Mouse (Mus musculus) heart, embryonic 15.5 days (tissue): Measurements from ENCODE around the gene Spata21. TPM values are rescaled to one million over a fixed set of nuclear protein-coding genes. Genes with fewer than 3 reads are reported as not detected.
"Not testable (repeated sequence)": the region's sequence is repeated elsewhere in the genome, so short reads cannot be mapped to it uniquely, and the experiment has no call there.

Experiments used
- ATAC-seq: fragments of 200-750 bp; cut with Nextera tagmentation; replicated peaks from 2 replicates; pipeline ENCODE4 v1.8.0; 2017; ENCODE audit warnings: low read depth, moderate TSS enrichment; ENCODE audit not compliant: insufficient number of reproducible peaks, insufficient read depth, low FRiP score
- H3K27ac ChIP-seq: fragments of 300-500 bp; sonication (generic); 2 replicates; pipeline ENCODE4 v1.5.1; 2015; ENCODE audit warnings: mild to moderate bottlenecking, inconsistent platforms
- H3K27me3 ChIP-seq: fragments of 300-500 bp; sonication (generic); 2 replicates; pipeline ENCODE4 v1.6.1; 2015; ENCODE audit warnings: inconsistent platforms
- H3K36me3 ChIP-seq: fragments of 300-500 bp; sonication (generic); 2 replicates; pipeline ENCODE4 v1.6.1; 2015; ENCODE audit warnings: mild to moderate bottlenecking, inconsistent platforms
- H3K4me1 ChIP-seq: fragments of 300-500 bp; sonication (generic); replicated peaks from 2 replicates; pipeline ENCODE4 v1.6.1; 2015; ENCODE audit warnings: inconsistent platforms
- H3K4me2 ChIP-seq: fragments of 300-500 bp; sonication (generic); 2 replicates; pipeline ENCODE4 v1.6.1; 2015; ENCODE audit warnings: inconsistent platforms, mild to moderate bottlenecking, moderate library complexity
- H3K4me3 ChIP-seq: fragments of 300-500 bp; sonication (generic); 2 replicates; pipeline ENCODE4 v1.5.1; 2015; ENCODE audit warnings: mild to moderate bottlenecking, inconsistent platforms
- H3K9ac ChIP-seq: fragments of 300-500 bp; sonication (generic); 2 replicates; pipeline ENCODE4 v1.6.1; 2015; ENCODE audit warnings: mild to moderate bottlenecking, inconsistent platforms
- H3K9me3 ChIP-seq: fragments of 300-500 bp; sonication (generic); replicated peaks from 2 replicates; pipeline ENCODE4 v1.6.1; 2016; ENCODE audit warnings: inconsistent platforms
- WGBS: fragments of 180-500 bp; shearing (Covaris S2); methylation state at CpG from one replicate; pipeline ENCODE4 v1.1.7; 2015; ENCODE audit warnings: mixed read lengths; 5-methylcytosine and 5-hydroxymethylcytosine counted together
- polyA plus RNA-seq: library from polyadenylated mRNA; unstranded; fragments of >200 nt; fragmentation: Nextera tagmentation; extraction: Ambion mirVana; gene quantifications from 2 replicates; pipeline ENCODE4 v1.2.1, GENCODE M21; 2015

The Spata21 gene
- polyA plus RNA-seq, 1 experiment from 2014 or later = 0.26 TPM

- H3K36me3 ChIP-seq = no peaks in the 10 kb centered on the region
- no peaks in the 10 kb centered on the region for H3K27me3 ChIP-seq
- ATAC-seq = 0 out of 2 replicates have a peak, but pooled peaks have one; percentile 7
- H3K4me2 ChIP-seq = peak overlapping the region; percentile 19; the same call in 1 of the 2 replicates
- H3K4me1 ChIP-seq = peaks cover 60% of the 10 kb centered on the region
- H3K9me3 ChIP-seq = no peaks in the 10 kb centered on the region
- no peak overlapping the region for H3K4me3 ChIP-seq
- H3K9ac ChIP-seq = no peak overlapping the region
- H3K27ac ChIP-seq = peak overlapping the region; percentile 78
- 40% methylated on average over 5 of the region's 5 CpGs for WGBS
These were observed 43.5 kb downstream of the Spata21 start for GRCm38 (mm10) chr4:141131531-141132061.

GRCm38 (mm10) chr4:141132191-141132590 lies 44.1 kb downstream of the Spata21 start:
- Histone ChIP-seq H3K9ac (0 out of 2 replicates have a peak overlapping the region, but pooled peaks have one; percentile 0), H3K4me1 (peaks cover 66% of the 10 kb centered on the region), H3K36me3 (no peaks in the 10 kb centered on the region)

DNA sequence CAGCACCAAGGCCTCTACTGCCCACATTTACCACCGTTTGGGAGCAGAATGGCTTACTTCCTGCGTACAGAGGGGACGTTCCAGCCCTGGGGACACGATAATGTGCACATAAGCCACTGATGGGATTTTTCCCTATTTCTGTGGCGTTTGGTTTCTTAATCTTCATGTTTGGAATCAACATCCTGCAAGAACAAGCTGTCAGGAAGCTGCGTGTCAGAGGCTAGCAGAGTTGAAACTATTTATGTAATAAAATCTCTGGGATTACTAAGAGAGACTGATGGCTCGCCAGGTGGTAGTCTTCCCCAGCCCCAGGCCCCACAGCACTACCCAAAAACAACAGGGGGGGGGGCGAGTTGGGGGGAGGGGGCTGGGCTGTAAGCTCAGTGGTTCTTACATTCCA lies 45.1 kb downstream of the Spata21 start:
- 52% methylated on average over 8 of the region's 8 CpGs for WGBS
- H3K9ac ChIP-seq = no peak overlapping the region
- H3K27me3 ChIP-seq = no peaks in the 10 kb centered on the region

More at GRCm38 (mm10) chr4:141132191-141132590, 44.1 kb downstream of the Spata21 start:
- H3K9me3 ChIP-seq = no peaks in the 10 kb centered on the region
- H3K4me2 ChIP-seq = 0 out of 2 replicates have a peak overlapping the region, but pooled peaks have one; percentile 19
- 48% methylated on average over 8 of the region's 8 CpGs for WGBS
- H3K4me3 ChIP-seq = no peak overlapping the region
- H3K27ac ChIP-seq = peak overlapping the region; percentile 78
- H3K27me3 ChIP-seq = no peaks in the 10 kb centered on the region
- ATAC-seq = no peak

GRCm38 (mm10) chr4:141134031-141134441 lies 45.9 kb downstream of the Spata21 start:
- 51% methylated on average over 8 of the region's 8 CpGs for WGBS
- Histone ChIP-seq H3K9ac (no peak overlapping the region), H3K4me2 (no peak overlapping the region), H3K9me3 (no peaks in the 10 kb centered on the region), H3K36me3 (no peaks in the 10 kb centered on the region), H3K27ac (peak overlapping the region; percentile 54), H3K4me3 (no peak overlapping the region), H3K4me1 (peaks cover 79% of the 10 kb centered on the region), H3K27me3 (no peaks in the 10 kb centered on the region)
- ATAC-seq = no peak

More for the DNA sequence above, 45.1 kb downstream of the Spata21 start:
- Histone ChIP-seq H3K4me2 (no peak overlapping the region), H3K9me3 (no peaks in the 10 kb centered on the region), H3K27ac (peak overlapping the region; percentile 42; the same call in 1 of the 2 replicates), H3K4me1 (peaks cover 75% of the 10 kb centered on the region), H3K4me3 (no peak overlapping the region), H3K36me3 (no peaks in the 10 kb centered on the region)
- no peak for ATAC-seq

DNA sequence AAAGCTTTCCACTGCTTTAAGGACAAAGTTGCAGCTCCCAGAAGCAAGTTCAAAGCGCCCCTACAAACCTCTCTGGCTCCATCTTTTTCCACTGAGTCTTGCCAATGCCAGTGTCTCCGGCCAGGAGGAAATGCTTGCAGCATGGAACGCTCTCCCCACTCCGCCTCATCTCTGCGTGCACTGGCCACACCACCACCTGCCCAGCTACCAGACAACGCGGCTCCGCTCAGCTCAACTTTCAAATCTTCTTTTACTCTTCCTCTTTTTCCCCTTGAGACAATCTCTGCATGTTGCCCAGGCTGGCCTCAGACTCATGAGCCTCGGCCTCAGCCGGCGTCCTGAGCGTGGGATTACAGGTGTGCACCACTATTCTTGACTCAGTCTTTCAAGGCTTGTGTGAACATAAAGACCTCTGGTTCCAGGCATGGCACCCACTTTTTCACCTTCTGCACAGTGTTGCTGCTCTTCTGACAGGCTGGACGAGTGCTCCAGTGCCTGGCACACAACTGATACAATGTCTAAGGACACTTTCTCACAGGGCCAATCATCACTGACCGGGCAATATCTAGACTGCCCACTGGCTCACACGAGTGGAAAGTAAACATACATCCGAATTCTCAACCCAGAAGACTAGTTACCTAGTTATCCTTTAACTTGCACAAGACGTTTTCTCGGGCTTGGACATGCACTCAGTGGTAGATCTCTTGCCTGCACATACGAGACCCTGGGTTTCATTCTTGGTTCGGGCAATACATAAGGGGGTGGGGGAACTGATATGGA lies 46.8 kb downstream of the Spata21 start:
- H3K9me3 ChIP-seq = no peaks in the 10 kb centered on the region
- H3K4me1 ChIP-seq = peaks cover 77% of the 10 kb centered on the region
- H3K36me3 ChIP-seq = no peaks in the 10 kb centered on the region
- H3K27ac ChIP-seq = peak overlapping the region; percentile 54
- WGBS = 65% methylated on average over 20 of the region's 20 CpGs
- ATAC-seq = no peak
- no peaks in the 10 kb centered on the region for H3K27me3 ChIP-seq
- no peak overlapping the region for H3K4me3 ChIP-seq
- 0 out of 2 replicates have a peak overlapping the region, but pooled peaks have one; percentile 14 for H3K9ac ChIP-seq
- H3K4me2 ChIP-seq = no peak overlapping the region

- Histone ChIP-seq H3K9ac (no peak overlapping the region), H3K4me1 (peaks cover 69% of the 10 kb centered on the region), H3K27me3 (no peaks in the 10 kb centered on the region), H3K27ac (no peak overlapping the region), H3K4me2 (no peak overlapping the region), H3K36me3 (no peaks in the 10 kb centered on the region), H3K9me3 (no peaks in the 10 kb centered on the region), H3K4me3 (no peak overlapping the region)
- WGBS = 79% methylated on average over 7 of the region's 7 CpGs
- no peak for ATAC-seq
These were observed 48.0 kb downstream of the Spata21 start for GRCm38 (mm10) chr4:141136126-141136525.

GRCm38 (mm10) chr4:141137740-141138139 lies 49.6 kb downstream of the Spata21 start:
- not testable (repeated sequence) for H3K27me3 ChIP-seq, ATAC-seq, H3K27ac ChIP-seq, H3K9me3 ChIP-seq, H3K36me3 ChIP-seq, H3K9ac ChIP-seq
- Histone ChIP-seq H3K4me1 (peaks cover 57% of the 10 kb centered on the region), H3K4me2 (peak overlapping the region; percentile 90), H3K4me3 (peak overlapping the region; percentile 94; the same call in 1 of the 2 replicates)
- WGBS = 61% methylated on average over 3 of the region's 3 CpGs

GRCm38 (mm10) chr4:141138425-141139115 lies 50.4 kb downstream of the Spata21 start:
- Histone ChIP-seq H3K4me1 (peaks cover 49% of the 10 kb centered on the region), H3K27ac (peak overlapping the region; percentile 98), H3K9me3 (no peaks in the 10 kb centered on the region), H3K4me2 (peak overlapping the region; percentile 90), H3K9ac (peak overlapping the region; percentile 94), H3K4me3 (peak overlapping the region; percentile 94), H3K27me3 (no peaks in the 10 kb centered on the region), H3K36me3 (no peaks in the 10 kb centered on the region)
- ATAC-seq = no peak; the same call in 1 of the 2 replicates
- under 1% methylated on average over 29 of the region's 29 CpGs for WGBS

- no peaks in the 10 kb centered on the region for H3K27me3 ChIP-seq
- peaks cover 45% of the 10 kb centered on the region for H3K4me1 ChIP-seq
- WGBS = under 1% methylated on average over 60 of the region's 63 CpGs
- ATAC-seq = peak; percentile 94
- H3K36me3 ChIP-seq = no peaks in the 10 kb centered on the region
- H3K27ac ChIP-seq = peak within 1 kb of the TSS; percentile 98
- H3K4me3 ChIP-seq = peak within 1 kb of the TSS; percentile 94
- H3K9me3 ChIP-seq = no peaks in the 10 kb centered on the region
- H3K9ac ChIP-seq = peak within 1 kb of the TSS; percentile 94
- H3K4me2 ChIP-seq = peak within 1 kb of the TSS; percentile 90
These were observed 51.2 kb downstream of the Spata21 start, which contains the start of gene Szrd1 for GRCm38 (mm10) chr4:141139116-141139970. Szrd1 (minus strand) TSS chr4:141139775.

GRCm38 (mm10) chr4:141140354-141140753 lies 52.2 kb downstream of the Spata21 start:
- ATAC-seq, H3K27me3 ChIP-seq, H3K36me3 ChIP-seq, H3K4me3 ChIP-seq, H3K9me3 ChIP-seq, H3K9ac ChIP-seq, H3K27ac ChIP-seq, H3K4me2 ChIP-seq: not testable (repeated sequence)
- WGBS = 88% methylated on average over 9 of the region's 9 CpGs
- peaks cover 35% of the 10 kb centered on the region for H3K4me1 ChIP-seq
